Mouse (Mus musculus): ENCODE data around the gene Natd1. TPM values are rescaled to one million over a fixed set of nuclear protein-coding genes. Genes with fewer than 3 reads are reported as not detected.
A peak's percentile ranks its signal among the peaks of the same experiment; 100 is the strongest.

Gene Natd1
- polyA plus RNA-seq, 1 experiment from 2014 or later, result 23.9 TPM

GRCm38 (mm10) chr11:60931282-60931868, 16.8 kb upstream of the Natd1 start:
- no peaks in the 10 kb centered on the region for H3K9me3 ChIP-seq (replicated peaks)
- 0 out of 2 replicates have a peak overlapping the region, but pooled peaks have one; percentile 37 for H3K27ac ChIP-seq (replicated peaks)
- 2% methylated on average over 30 of the region's 30 CpGs for WGBS
- ATAC-seq (ENCODE audit: low FRiP score), result peak; percentile 26; the same call in 1 of the 2 replicates
- H3K9ac ChIP-seq (replicated peaks), result peak overlapping the region; percentile 86
- peaks cover 51% of the 10 kb centered on the region for H3K4me1 ChIP-seq
- peak overlapping the region; percentile 91 for H3K4me3 ChIP-seq (replicated peaks)
- no peaks in the 10 kb centered on the region for H3K27me3 ChIP-seq (replicated peaks)
- peak overlapping the region; percentile 83 for H3K4me2 ChIP-seq
- H3K36me3 ChIP-seq, result no peaks in the 10 kb centered on the region

DNA sequence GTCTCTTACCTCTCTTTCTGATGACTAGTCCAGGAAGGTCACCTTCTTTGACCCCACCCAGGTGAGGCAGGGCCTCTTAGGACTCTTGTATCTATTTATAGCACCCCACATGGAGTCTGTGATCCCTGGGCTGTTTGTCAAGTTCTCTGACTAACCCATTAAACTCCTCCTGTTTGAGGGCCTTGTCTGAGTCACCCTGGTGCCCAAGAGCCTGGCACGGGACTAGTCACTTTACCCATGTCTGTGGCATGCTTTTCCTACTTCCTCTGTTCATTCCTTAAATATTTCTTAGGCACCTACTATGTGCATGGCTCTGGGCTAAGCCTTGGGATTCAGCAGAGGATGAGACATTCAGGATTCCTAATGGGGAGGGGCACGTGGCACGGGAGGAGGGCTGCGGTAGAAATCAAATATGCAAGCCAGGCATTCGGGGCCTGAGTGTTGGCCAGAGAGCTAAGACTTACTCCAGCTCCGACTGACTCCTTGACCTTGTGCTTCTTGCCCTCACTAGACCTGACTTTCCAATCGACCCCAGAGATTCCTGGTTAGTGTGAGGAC, 16.3 kb upstream of the Natd1 start:
- H3K4me1 ChIP-seq, result peaks cover 51% of the 10 kb centered on the region
- H3K27me3 ChIP-seq (replicated peaks), result no peaks in the 10 kb centered on the region
- no peaks in the 10 kb centered on the region for H3K36me3 ChIP-seq
- H3K9me3 ChIP-seq (replicated peaks), result no peaks in the 10 kb centered on the region
- peak overlapping the region; percentile 86 for H3K9ac ChIP-seq (replicated peaks)
- 32% methylated on average over 7 of the region's 7 CpGs for WGBS
- ATAC-seq (ENCODE audit: low FRiP score), result no peak
- peak overlapping the region; percentile 91 for H3K4me3 ChIP-seq (replicated peaks)
- peak overlapping the region; percentile 83 for H3K4me2 ChIP-seq
- no peak overlapping the region for H3K27ac ChIP-seq (replicated peaks)

DNA sequence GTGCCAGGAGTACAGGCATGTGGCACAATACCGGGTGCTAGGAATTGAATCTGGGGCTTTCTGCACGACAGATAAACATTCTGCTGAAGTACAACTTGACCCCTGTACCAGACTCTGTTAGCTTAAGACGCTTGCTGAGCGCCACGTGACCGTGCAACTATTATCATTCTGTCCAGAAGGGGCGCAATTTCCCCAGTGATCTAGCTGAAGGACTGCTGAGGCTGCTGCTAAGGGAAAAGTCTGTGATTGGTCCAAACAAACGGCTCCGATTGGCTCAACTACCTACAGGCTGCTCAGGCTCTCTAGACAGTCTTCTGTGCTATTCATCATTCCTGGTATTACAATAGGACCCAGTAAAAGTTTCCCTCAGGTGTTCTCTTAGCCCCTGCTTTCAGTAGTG, 12.7 kb upstream of the Natd1 start:
- no peaks in the 10 kb centered on the region for H3K36me3 ChIP-seq
- no peaks in the 10 kb centered on the region for H3K9me3 ChIP-seq (replicated peaks)
- peak overlapping the region; percentile 58 for H3K4me2 ChIP-seq
- H3K4me1 ChIP-seq, result peaks cover 20% of the 10 kb centered on the region
- 0 out of 2 replicates have a peak overlapping the region, but pooled peaks have one; percentile 3 for H3K9ac ChIP-seq (replicated peaks)
- peak; percentile 78 for ATAC-seq (ENCODE audit: low FRiP score)
- peak overlapping the region; percentile 58; the same call in 1 of the 2 replicates for H3K27ac ChIP-seq (replicated peaks)
- H3K27me3 ChIP-seq (replicated peaks), result no peaks in the 10 kb centered on the region
- under 1% methylated on average over 9 of the region's 9 CpGs for WGBS
- H3K4me3 ChIP-seq (replicated peaks), result peak overlapping the region; percentile 34

- H3K4me3 ChIP-seq (replicated peaks), result no peak overlapping the region
- no peak overlapping the region for H3K27ac ChIP-seq (replicated peaks)
- H3K9me3 ChIP-seq (replicated peaks), result no peaks in the 10 kb centered on the region
- H3K36me3 ChIP-seq, result peaks cover 4% of the 10 kb centered on the region; the same call in 1 of the 2 replicates
- H3K4me2 ChIP-seq, result no peak overlapping the region
- H3K9ac ChIP-seq (replicated peaks), result no peak overlapping the region
- no peaks in the 10 kb centered on the region for H3K27me3 ChIP-seq (replicated peaks)
- peaks cover 11% of the 10 kb centered on the region for H3K4me1 ChIP-seq
- 84% methylated on average over 1 of the region's 1 CpGs for WGBS
- no peak for ATAC-seq (ENCODE audit: low FRiP score)
Measured at GRCm38 (mm10) chr11:60924981-60925380, 10.4 kb upstream of the Natd1 start.

DNA sequence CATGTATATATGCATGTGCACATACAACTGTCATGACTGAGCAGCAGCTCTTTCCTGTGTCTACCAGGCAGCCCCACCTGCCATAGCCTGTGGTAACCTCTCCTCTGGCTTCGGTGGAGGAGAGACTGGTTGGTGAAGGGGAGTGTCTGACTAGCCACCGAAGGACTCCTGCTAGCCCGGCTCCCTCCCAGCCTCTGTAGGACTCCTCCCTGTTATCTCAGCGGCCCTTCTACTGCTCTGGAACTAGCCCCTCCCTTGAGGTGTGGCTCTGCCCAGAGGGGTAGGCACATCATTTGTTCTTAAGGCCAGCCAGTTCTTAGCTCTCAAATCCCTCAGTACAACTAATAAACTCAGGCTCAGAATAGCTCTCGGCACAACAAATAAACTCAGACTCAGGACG, 9.9 kb upstream of the Natd1 start:
- Histone ChIP-seq H3K4me2 (no peak overlapping the region), H3K9ac (replicated peaks) (no peak overlapping the region), H3K27ac (replicated peaks) (no peak overlapping the region), H3K4me1 (peaks cover 11% of the 10 kb centered on the region), H3K9me3 (replicated peaks) (no peaks in the 10 kb centered on the region), H3K36me3 (peaks cover 4% of the 10 kb centered on the region; the same call in 1 of the 2 replicates), H3K4me3 (replicated peaks) (no peak overlapping the region), H3K27me3 (replicated peaks) (no peaks in the 10 kb centered on the region)
- WGBS, result 51% methylated on average over 6 of the region's 6 CpGs
- ATAC-seq (ENCODE audit: low FRiP score), result no peak

DNA sequence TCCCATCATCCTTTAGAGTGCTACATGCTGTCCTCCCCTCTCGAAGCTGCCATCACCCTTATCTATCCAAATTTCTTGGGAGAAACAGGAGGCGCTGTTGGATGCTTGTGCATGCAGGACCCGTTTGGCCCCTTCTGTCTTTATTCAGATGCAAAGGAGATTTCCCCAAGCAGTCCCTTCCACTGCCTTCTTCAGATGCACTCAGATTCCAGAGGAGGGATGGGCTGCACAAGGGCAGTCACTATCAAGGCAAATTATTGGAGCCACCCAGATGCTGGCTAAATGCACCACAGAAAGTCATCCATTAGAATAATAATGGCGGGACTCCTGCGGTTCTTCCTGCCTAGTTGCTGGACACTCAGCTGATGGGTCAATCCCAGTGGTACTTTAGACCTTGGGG, 8.4 kb upstream of the Natd1 start:
- no peaks in the 10 kb centered on the region for H3K9me3 ChIP-seq (replicated peaks)
- H3K4me2 ChIP-seq, result no peak overlapping the region
- H3K4me1 ChIP-seq, result peaks cover 11% of the 10 kb centered on the region
- no peaks in the 10 kb centered on the region for H3K27me3 ChIP-seq (replicated peaks)
- H3K9ac ChIP-seq (replicated peaks), result no peak overlapping the region
- H3K4me3 ChIP-seq (replicated peaks), result no peak overlapping the region
- no peak for ATAC-seq (ENCODE audit: low FRiP score)
- H3K36me3 ChIP-seq, result peaks cover 4% of the 10 kb centered on the region; the same call in 1 of the 2 replicates
- 76% methylated on average over 5 of the region's 5 CpGs for WGBS
- H3K27ac ChIP-seq (replicated peaks), result no peak overlapping the region

GRCm38 (mm10) chr11:60922195-60922594, 7.6 kb upstream of the Natd1 start:
- H3K27ac ChIP-seq (replicated peaks), result no peak overlapping the region
- no peak overlapping the region for H3K9ac ChIP-seq (replicated peaks)
- no peak for ATAC-seq (ENCODE audit: low FRiP score)
- no peak overlapping the region for H3K4me3 ChIP-seq (replicated peaks)
- H3K36me3 ChIP-seq, result peaks cover 4% of the 10 kb centered on the region; the same call in 1 of the 2 replicates
- H3K4me1 ChIP-seq, result peaks cover 4% of the 10 kb centered on the region; the same call in 1 of the 2 replicates
- H3K4me2 ChIP-seq, result no peak overlapping the region
- no peaks in the 10 kb centered on the region for H3K27me3 ChIP-seq (replicated peaks)
- no peaks in the 10 kb centered on the region for H3K9me3 ChIP-seq (replicated peaks)
- 92% methylated on average over 1 of the region's 1 CpGs for WGBS

DNA sequence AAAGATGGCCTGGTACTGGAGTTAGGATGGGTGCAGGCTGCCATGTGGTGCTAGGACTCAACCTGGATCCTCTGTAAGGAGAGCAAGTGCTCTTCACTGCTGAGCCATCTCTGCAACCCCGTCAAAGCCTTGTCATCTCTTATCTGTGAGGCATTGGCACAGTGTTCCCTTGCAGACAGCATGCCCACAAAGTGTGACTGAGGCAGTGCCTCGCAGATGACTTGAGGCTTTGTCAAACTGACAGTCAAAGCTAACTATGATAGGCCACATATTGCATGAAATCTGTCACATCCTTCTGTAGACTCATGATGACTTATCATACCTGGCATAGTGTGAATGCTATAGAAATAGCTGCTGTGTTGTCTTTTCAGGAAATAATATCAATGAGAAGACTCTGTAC, 5.5 kb upstream of the Natd1 start:
- Histone ChIP-seq H3K9ac (replicated peaks) (no peak overlapping the region), H3K4me2 (no peak overlapping the region), H3K27ac (replicated peaks) (no peak overlapping the region), H3K4me3 (replicated peaks) (no peak overlapping the region), H3K36me3 (peaks cover 4% of the 10 kb centered on the region; the same call in 1 of the 2 replicates), H3K27me3 (replicated peaks) (no peaks in the 10 kb centered on the region), H3K4me1 (peaks cover 4% of the 10 kb centered on the region), H3K9me3 (replicated peaks) (no peaks in the 10 kb centered on the region)
- ATAC-seq (ENCODE audit: low FRiP score), result no peak
- WGBS, result 76% methylated on average over 2 of the region's 2 CpGs

DNA sequence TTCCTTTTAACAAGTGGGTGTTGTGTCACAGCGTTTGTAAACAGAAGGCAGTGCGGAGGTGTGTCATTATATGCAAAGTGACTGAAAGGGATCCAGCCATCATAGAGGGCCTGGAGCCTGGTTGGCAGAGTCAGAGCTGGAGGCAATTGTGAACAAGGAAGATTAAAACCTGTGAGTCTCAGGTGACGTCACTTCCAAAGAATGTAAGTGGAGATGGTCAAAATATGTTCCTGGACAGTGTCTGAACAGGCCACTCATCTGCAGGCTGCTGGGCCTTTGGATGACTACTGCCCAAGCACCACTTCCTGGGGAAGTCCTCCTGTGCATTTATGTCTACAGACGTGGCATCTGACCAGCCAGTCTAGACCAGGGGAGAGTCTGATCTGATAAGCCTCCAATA, 651 bp upstream of the Natd1 start:
- no peak for ATAC-seq (ENCODE audit: low FRiP score)
- peak overlapping the region; percentile 89; the same call in 1 of the 2 replicates for H3K27ac ChIP-seq (replicated peaks)
- no peaks in the 10 kb centered on the region for H3K27me3 ChIP-seq (replicated peaks)
- 0 out of 2 replicates have a peak overlapping the region, but pooled peaks have one; percentile 88 for H3K4me2 ChIP-seq
- no peak overlapping the region for H3K4me3 ChIP-seq (replicated peaks)
- 80% methylated on average over 4 of the region's 4 CpGs for WGBS
- H3K4me1 ChIP-seq, result peaks cover 43% of the 10 kb centered on the region
- no peaks in the 10 kb centered on the region for H3K9me3 ChIP-seq (replicated peaks)
- H3K36me3 ChIP-seq, result no peaks in the 10 kb centered on the region
- H3K9ac ChIP-seq (replicated peaks), result no peak overlapping the region

- peak overlapping the region; percentile 97 for H3K4me3 ChIP-seq (replicated peaks)
- no peaks in the 10 kb centered on the region for H3K9me3 ChIP-seq (replicated peaks)
- H3K9ac ChIP-seq (replicated peaks), result peak overlapping the region; percentile 94
- ATAC-seq (ENCODE audit: low FRiP score), result peak; percentile 96
- H3K36me3 ChIP-seq, result no peaks in the 10 kb centered on the region
- under 1% methylated on average over 71 of the region's 86 CpGs for WGBS
- peak overlapping the region; percentile 88 for H3K4me2 ChIP-seq
- H3K4me1 ChIP-seq, result peaks cover 43% of the 10 kb centered on the region
- peak overlapping the region; percentile 89 for H3K27ac ChIP-seq (replicated peaks)
- no peaks in the 10 kb centered on the region for H3K27me3 ChIP-seq (replicated peaks)
Measured at GRCm38 (mm10) chr11:60913301-60914196, 1.0 kb downstream of the Natd1 start.

GRCm38 (mm10) chr11:60912525-60912973, 2.0 kb downstream of the Natd1 start:
- H3K36me3 ChIP-seq, result peaks cover 2% of the 10 kb centered on the region; the same call in 1 of the 2 replicates
- H3K27me3 ChIP-seq (replicated peaks), result no peaks in the 10 kb centered on the region
- 30% methylated on average over 7 of the region's 7 CpGs for WGBS
- ATAC-seq (ENCODE audit: low FRiP score), result no peak
- peaks cover 43% of the 10 kb centered on the region for H3K4me1 ChIP-seq
- peak overlapping the region; percentile 94 for H3K9ac ChIP-seq (replicated peaks)
- H3K9me3 ChIP-seq (replicated peaks), result no peaks in the 10 kb centered on the region
- H3K4me2 ChIP-seq, result peak overlapping the region; percentile 88
- H3K4me3 ChIP-seq (replicated peaks), result peak overlapping the region; percentile 97
- peak overlapping the region; percentile 89; the same call in 1 of the 2 replicates for H3K27ac ChIP-seq (replicated peaks)
